Mouse (Mus musculus) ES-Bruce4 (cell line): ENCODE measurements around the gene Tst. TPM values are rescaled to one million over a fixed set of nuclear protein-coding genes. Genes with fewer than 3 reads are reported as not detected.
A peak's percentile ranks its signal among the peaks of the same experiment; 100 is the strongest.

ENCODE experiments used
- H3K27ac ChIP-seq: 2 replicates; pipeline ENCODE4 v1.5.1; 2012; ENCODE audit warnings: low read length, inconsistent platforms; ENCODE audit not compliant: insufficient read depth
- H3K27me3 ChIP-seq: 2 replicates; pipeline ENCODE4 v1.6.1; 2012; ENCODE audit warnings: mild to moderate bottlenecking, low read length, inconsistent platforms; ENCODE audit not compliant: control insufficient read depth, poor library complexity, insufficient read depth, severe bottlenecking
- H3K36me3 ChIP-seq: 2 replicates; pipeline ENCODE4 v1.6.1; 2012; ENCODE audit warnings: inconsistent platforms, mild to moderate bottlenecking, low read length, moderate library complexity; ENCODE audit not compliant: control insufficient read depth, poor library complexity, insufficient read depth, severe bottlenecking
- H3K4me1 ChIP-seq: one replicate; pipeline ENCODE4 v1.8.1; 2011; ENCODE audit warnings: low read length; ENCODE audit not compliant: control insufficient read depth, insufficient read depth
- H3K4me3 ChIP-seq: 2 replicates; pipeline ENCODE4 v1.5.1; 2011; ENCODE audit warnings: low read depth, mild to moderate bottlenecking, low read length
- H3K9ac ChIP-seq: 2 replicates; pipeline ENCODE4 v1.6.1; 2012; ENCODE audit warnings: low read depth, mild to moderate bottlenecking, inconsistent platforms; ENCODE audit not compliant: poor library complexity, severe bottlenecking
- H3K9me3 ChIP-seq: replicated peaks from 2 replicates; pipeline ENCODE4 v1.6.1; 2012; ENCODE audit warnings: mild to moderate bottlenecking, low read length, inconsistent platforms; ENCODE audit not compliant: control insufficient read depth, poor library complexity, insufficient read depth, severe bottlenecking
- CTCF ChIP-seq: IDR thresholded peaks from one replicate; pipeline ENCODE4 v1.8.1; 2011; ENCODE audit warnings: low read depth, low read length
- EP300 ChIP-seq: IDR thresholded peaks from 2 replicates; pipeline ENCODE4 v1.6.1; 2011; ENCODE audit warnings: low read depth, low read length; ENCODE audit not compliant: insufficient read depth
- POLR2A ChIP-seq: IDR thresholded peaks from one replicate; pipeline ENCODE4 v1.8.1; 2011; ENCODE audit warnings: low read length; ENCODE audit not compliant: insufficient read depth
- polyA plus RNA-seq: library from polyadenylated mRNA; stranded (reverse); fragments of >200 nt; gene quantifications from 2 replicates; pipeline ENCODE4 v1.2.4, GENCODE M21; 2011; ENCODE audit warnings: low read depth; ENCODE audit not compliant: missing spikeins, insufficient read depth, insufficient read length

Gene Tst
- polyA plus RNA-seq, 1 experiment = 9.8 TPM

- H3K9ac ChIP-seq = no peak overlapping the region
- no peaks in the 10 kb centered on the region for H3K9me3 ChIP-seq
- H3K4me3 ChIP-seq = no peak overlapping the region
- no peaks in the 10 kb centered on the region for H3K4me1 ChIP-seq
- TF ChIP-seq EP300 (no peak), POLR2A (no peak), CTCF (no peak)
- H3K36me3 ChIP-seq = no peaks in the 10 kb centered on the region
- no peaks in the 10 kb centered on the region for H3K27me3 ChIP-seq
- no peak overlapping the region for H3K27ac ChIP-seq
These were observed 32.8 kb upstream of the Tst start for GRCm38 (mm10) chr15:78438505-78438904.

- Histone ChIP-seq H3K36me3 (no peaks in the 10 kb centered on the region), H3K4me3 (no peak overlapping the region), H3K9me3 (no peaks in the 10 kb centered on the region), H3K27ac (no peak overlapping the region), H3K9ac (no peak overlapping the region), H3K27me3 (no peaks in the 10 kb centered on the region), H3K4me1 (peaks cover 2% of the 10 kb centered on the region)
- no peak for TF ChIP-seq CTCF
- no peak for TF ChIP-seq POLR2A
These were observed 32.3 kb upstream of the Tst start for GRCm38 (mm10) chr15:78438018-78438394.

- TF ChIP-seq CTCF = no peak
- no peak for TF ChIP-seq POLR2A
- TF ChIP-seq EP300 = no peak
- Histone ChIP-seq H3K9ac (no peak overlapping the region; the same call in 1 of the 2 replicates), H3K27me3 (no peaks in the 10 kb centered on the region), H3K4me1 (peaks cover 2% of the 10 kb centered on the region), H3K9me3 (no peaks in the 10 kb centered on the region), H3K36me3 (no peaks in the 10 kb centered on the region), H3K4me3 (peak overlapping the region; percentile 55), H3K27ac (no peak overlapping the region)
These were observed 31.7 kb upstream of the Tst start for GRCm38 (mm10) chr15:78437237-78438017.

- H3K9ac ChIP-seq = no peak overlapping the region; the same call in 1 of the 2 replicates
- TF ChIP-seq CTCF = peak; percentile 48
- TF ChIP-seq EP300 = no peak
- peaks cover 2% of the 10 kb centered on the region for H3K4me1 ChIP-seq
- no peaks in the 10 kb centered on the region for H3K27me3 ChIP-seq
- no peaks in the 10 kb centered on the region for H3K9me3 ChIP-seq
- no peak overlapping the region for H3K27ac ChIP-seq
- H3K36me3 ChIP-seq = no peaks in the 10 kb centered on the region
- peak overlapping the region; percentile 55 for H3K4me3 ChIP-seq
These were observed 30.9 kb upstream of the Tst start for GRCm38 (mm10) chr15:78436380-78437192.

GRCm38 (mm10) chr15:78435681-78436080 lies 30.0 kb upstream of the Tst start:
- TF ChIP-seq POLR2A = no peak
- TF ChIP-seq EP300 = no peak
- no peak for TF ChIP-seq CTCF
- Histone ChIP-seq H3K27ac (no peak overlapping the region), H3K4me1 (peaks cover 2% of the 10 kb centered on the region), H3K9me3 (no peaks in the 10 kb centered on the region), H3K27me3 (no peaks in the 10 kb centered on the region), H3K9ac (no peak overlapping the region), H3K4me3 (no peak overlapping the region), H3K36me3 (no peaks in the 10 kb centered on the region)
